Mouse (Mus musculus) ES-E14 (cell line): Measurements from ENCODE around the gene Sulf2. TPM values are rescaled to one million over a fixed set of nuclear protein-coding genes. Genes with fewer than 3 reads are reported as not detected.

Source experiments
- DNase-seq: peaks from one replicate; pipeline ENCODE4 v3.0.0-alpha.2; 2013; ENCODE audit warnings: low read depth, low spot score
- H3K27ac ChIP-seq: 2 replicates; pipeline ENCODE4 v1.5.1; 2012; ENCODE audit warnings: low read depth, mild to moderate bottlenecking, low read length, moderate library complexity, mixed read lengths; ENCODE audit not compliant: poor library complexity, insufficient read depth, severe bottlenecking
- H3K36me3 ChIP-seq: 2 replicates; pipeline ENCODE4 v1.6.1; 2012; ENCODE audit warnings: mild to moderate bottlenecking, low read length, moderate library complexity, mixed read lengths; ENCODE audit not compliant: control insufficient read depth, poor library complexity, insufficient read depth, severe bottlenecking
- H3K4me1 ChIP-seq, 2 experiments: fragments of 150-350 bp in 1 of 2; sonication (generic) in 1 of 2; 2 replicates each; pipeline ENCODE4 v1.6.1; 2012; ENCODE audit warnings: low read length in 2 of 2, mild to moderate bottlenecking in 1 of 2, mixed read lengths in 1 of 2; ENCODE audit not compliant: control insufficient read depth in 2 of 2, insufficient read depth in 2 of 2, poor library complexity in 1 of 2
- H3K4me3 ChIP-seq, 2 experiments: fragments of 150-350 bp in 1 of 2; sonication (generic) in 1 of 2; 2 replicates each; pipeline ENCODE4 v1.5.1; 2012; ENCODE audit warnings: low read length in 2 of 2, low read depth in 1 of 2, mild to moderate bottlenecking in 1 of 2, mixed read lengths in 1 of 2; ENCODE audit not compliant: insufficient read depth in 1 of 2, poor library complexity in 1 of 2, severe bottlenecking in 1 of 2
- H3K9ac ChIP-seq: 2 replicates; pipeline ENCODE4 v1.6.1; 2012; ENCODE audit warnings: low read depth, mild to moderate bottlenecking, low read length, mixed read lengths; ENCODE audit not compliant: poor library complexity, insufficient read depth, severe bottlenecking
- H3K9me3 ChIP-seq: fragments of 150-350 bp; sonication (generic); 2 replicates; pipeline ENCODE4 v1.6.1; 2012; ENCODE audit warnings: low read depth, mild to moderate bottlenecking, low read length; ENCODE audit not compliant: control insufficient read depth, insufficient read depth
- CHD2 ChIP-seq: IDR thresholded peaks from 2 replicates; pipeline ENCODE4 v1.6.1; 2014; ENCODE audit warnings: mild to moderate bottlenecking, low read depth, low read length, inconsistent platforms
- HCFC1 ChIP-seq: IDR thresholded peaks from 2 replicates; pipeline ENCODE4 v1.6.1; 2012; ENCODE audit warnings: low read length, inconsistent platforms, borderline replicate concordance; ENCODE audit not compliant: insufficient read depth
- MAFK ChIP-seq: IDR thresholded peaks from 2 replicates; pipeline ENCODE4 v1.6.1; 2014; ENCODE audit warnings: mild to moderate bottlenecking, low read depth, low read length, inconsistent platforms; ENCODE audit not compliant: insufficient read depth
- ZC3H11A ChIP-seq: IDR thresholded peaks from 2 replicates; pipeline ENCODE4 v1.6.1; 2012; ENCODE audit warnings: low read depth, mild to moderate bottlenecking, inconsistent platforms, low read length, borderline replicate concordance
- ZNF384 ChIP-seq: IDR thresholded peaks from 2 replicates; pipeline ENCODE4 v1.6.1; 2012; ENCODE audit warnings: low read depth, low read length, inconsistent platforms
- in situ Hi-C, 2 experiments: fragments of 600-800 bp; cut with MboI; formaldehyde crosslinking; loops; one replicate each; pipeline ENCODE4 v1.15.1; 2025; ENCODE audit warnings: low sequenced_read_pairs in 2 of 2, inconsistent platforms in 1 of 2; ENCODE audit not compliant: unreplicated experiment in 2 of 2
- total RNA-seq: library from RNA; depleted of rRNA; stranded (reverse); fragments of 300-350 nt; gene quantifications from 2 replicates; pipeline ENCODE4 v1.2.3, GENCODE M21; 2012

The Sulf2 gene
- total RNA-seq, 1 experiment: 102 TPM

- Histone ChIP-seq H3K36me3 (peaks cover 22% of the 10 kb centered on the region; the same call in 1 of the 2 replicates), H3K9me3 (no peaks in the 10 kb centered on the region), H3K9ac (no peak overlapping the region), H3K4me1 (peaks cover 8 to 44% of the 10 kb centered on the region in 2 experiments; a peak in 3 of 4 replicates), H3K4me3 (no peak overlapping the region), H3K27ac (no peak overlapping the region)
- no peak for DNase-seq
- in situ Hi-C loops: no loop called here
- no peak for TF ChIP-seq HCFC1
- no peak for TF ChIP-seq ZC3H11A
- no peak for TF ChIP-seq MAFK
- no peak for TF ChIP-seq CHD2
- no peak for TF ChIP-seq ZNF384
Measured at GRCm38 (mm10) chr2:166135711-166136485, 19.6 kb downstream of the Sulf2 start.

- no peaks in the 10 kb centered on the region for H3K9me3 ChIP-seq
- H3K27ac ChIP-seq: no peak overlapping the region
- in situ Hi-C loops: no loop called here
- no peak for DNase-seq
- peaks cover 4 to 21% of the 10 kb centered on the region in 2 experiments; a peak in 3 of 4 replicates for H3K4me1 ChIP-seq
- H3K9ac ChIP-seq: no peak overlapping the region
- no peak overlapping the region for H3K4me3 ChIP-seq
- H3K36me3 ChIP-seq: peaks cover 49% of the 10 kb centered on the region
- TF ChIP-seq ZC3H11A (no peak), CHD2 (no peak), HCFC1 (no peak), ZNF384 (no peak), MAFK (no peak)
Measured at GRCm38 (mm10) chr2:166128756-166129155, 26.7 kb downstream of the Sulf2 start.

DNA sequence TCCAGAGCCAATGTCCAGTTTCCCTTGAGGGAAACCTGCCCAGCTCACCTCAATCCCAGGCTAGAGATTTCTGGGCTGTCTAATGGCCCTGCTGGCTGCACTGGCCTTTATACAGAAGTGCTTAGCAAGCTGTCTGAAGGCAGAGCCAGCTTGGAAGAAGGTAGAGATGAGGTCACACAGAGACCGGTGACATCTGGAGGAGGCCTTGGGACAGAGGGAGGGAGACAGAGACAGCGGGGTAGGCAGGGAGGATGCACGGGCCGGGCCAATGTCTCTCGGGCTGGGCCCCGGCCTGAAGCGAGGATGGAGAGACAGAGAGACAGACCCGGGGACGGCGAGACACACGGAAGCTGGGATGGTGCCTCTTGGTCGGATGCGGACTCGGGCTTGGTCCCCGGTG, 27.4 kb downstream of the Sulf2 start:
- Histone ChIP-seq H3K27ac (no peak overlapping the region), H3K9me3 (no peaks in the 10 kb centered on the region), H3K4me1 (peaks cover 4 to 21% of the 10 kb centered on the region in 2 experiments; a peak in 3 of 4 replicates), H3K9ac (no peak overlapping the region), H3K4me3 (no peak overlapping the region), H3K36me3 (peaks cover 54% of the 10 kb centered on the region)
- in situ Hi-C loops: no loop called here
- no peak for TF ChIP-seq ZNF384
- TF ChIP-seq MAFK: no peak
- no peak for TF ChIP-seq ZC3H11A
- no peak for TF ChIP-seq HCFC1
- TF ChIP-seq CHD2: no peak
- DNase-seq: no peak

GRCm38 (mm10) chr2:166126343-166126742, 29.1 kb downstream of the Sulf2 start:
- H3K27ac ChIP-seq: no peak overlapping the region
- DNase-seq: no peak
- TF ChIP-seq CHD2 (no peak), ZC3H11A (no peak), MAFK (no peak), HCFC1 (no peak), ZNF384 (no peak)
- H3K4me3 ChIP-seq: no peak overlapping the region
- peaks cover 46% of the 10 kb centered on the region for H3K36me3 ChIP-seq
- in situ Hi-C loops: no loop called here
- no peak overlapping the region for H3K9ac ChIP-seq
- H3K9me3 ChIP-seq: no peaks in the 10 kb centered on the region
- H3K4me1 ChIP-seq: peaks cover 4 to 21% of the 10 kb centered on the region in 2 experiments; a peak in 3 of 4 replicates
